In the genomic region with DNA sequence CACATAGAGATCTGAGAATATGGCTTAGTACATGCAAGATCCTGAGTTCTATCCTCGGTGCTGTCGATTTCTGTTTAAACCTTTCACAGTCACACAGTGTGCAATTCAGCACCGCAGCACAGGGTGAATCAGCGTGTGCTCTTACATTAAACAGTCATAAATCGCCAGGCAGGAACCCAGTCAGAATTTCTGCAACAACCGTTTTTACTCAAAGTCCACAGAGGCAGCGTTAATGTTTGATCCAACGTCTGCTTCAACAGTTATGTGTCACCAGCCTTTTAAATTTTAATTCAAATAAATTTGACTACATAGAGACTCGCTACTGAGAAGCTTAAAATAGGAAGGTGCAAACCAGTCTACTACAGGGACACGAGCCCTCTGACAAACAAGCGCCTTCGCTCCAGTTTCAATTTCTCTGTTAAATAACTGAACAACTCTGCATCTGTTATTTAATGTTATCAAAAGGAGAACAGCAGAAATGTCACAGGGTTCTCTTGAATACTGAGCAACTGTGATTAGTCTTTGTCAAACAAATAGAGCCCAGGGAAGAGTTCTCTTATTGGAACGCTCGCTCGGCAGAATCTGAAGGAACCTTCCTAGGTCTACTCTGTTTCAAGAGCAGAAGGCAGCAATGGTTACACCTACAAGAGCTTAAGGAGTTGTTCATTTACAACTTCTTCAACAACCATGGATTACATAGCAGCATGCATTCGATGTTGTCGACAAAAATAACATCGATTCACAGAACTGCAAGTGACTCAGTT, we compare ENCODE assay signal across 10 mouse cellular contexts.
DNase-seq lines count a peak whose midpoint lies in the region; ATAC-seq and TF ChIP-seq lines count a peak whose summit lies in the region.
"Had no signal": no experiment of that assay in that cellular context is flagged by ENCODE, and none has a peak within 500 bp of the region (broad histone marks: within the 10 kb centered on the region; RNA-seq: fewer than 3 reads in every experiment).

No protein-coding gene starts in this region.

- 0 out of 2 replicates have a peak overlapping the region, but pooled peaks have one; percentile 28 for H3K4me3 ChIP-seq in kidney, adult 2 months (ENCODE audit: insufficient read depth, low read depth, low read length)
- H3K4me3 ChIP-seq in macrophage (ENCODE audit: inconsistent target): peak overlapping the region; percentile 35

- WGBS in kidney, adult 2 months: 29% methylated on average over 18 of the region's 18 CpGs
- WGBS in macrophage (ENCODE audit: missing documents): 10% methylated on average over 18 of the region's 18 CpGs

- H3K36me3 ChIP-seq in kidney, adult 2 months (ENCODE audit: control insufficient read depth, insufficient read depth, low read length): no peaks in the 10 kb centered on the region
- H3K36me3 ChIP-seq in macrophage (ENCODE audit: inconsistent target): no peaks in the 10 kb centered on the region

- peak; percentile 49 for DNase-seq in adrenal gland, adult 2 months
- DNase-seq in adrenal gland, postnatal 4 days (ENCODE audit: low spot score in 2 of 2): no peak
- DNase-seq in kidney, adult 2 months: peak; percentile 90
- no peak for DNase-seq in cerebellum, adult 11 months
- DNase-seq in Muller cell, postnatal 12 days (ENCODE audit: inconsistent ontology term): no peak
- DNase-seq in cerebellum, postnatal 10 days: no peak
- DNase-seq: cerebellum, postnatal 14 days; lung, embryonic 14.5 days had no signal

- no peaks in the 10 kb centered on the region for H3K27me3 ChIP-seq in kidney, adult 2 months (replicated peaks; ENCODE audit: control insufficient read depth, insufficient read depth, low read length)

- H3K79me2 ChIP-seq in macrophage (ENCODE audit: inconsistent target): no peaks in the 10 kb centered on the region

- TF ChIP-seq POLR2A in kidney, adult 2 months (IDR thresholded peaks at IDR 0.05; ENCODE audit: low read depth, low read length): no peak

- peak; percentile 61 for ATAC-seq in activated CD4-positive, CD25-positive, alpha-beta regulatory T cell, adult 4 months

- peak overlapping the region; percentile 91 for H3K27ac ChIP-seq in kidney, adult 2 months (ENCODE audit: insufficient read depth, low read depth, low read length)
- H3K27ac ChIP-seq in macrophage: peak overlapping the region; percentile 29; the same call in 1 of the 2 replicates

- peaks cover 36% of the 10 kb centered on the region for H3K4me1 ChIP-seq in kidney, adult 2 months (ENCODE audit: control insufficient read depth, insufficient read depth, low read length)

- no peak for TF ChIP-seq CTCF in kidney, adult 2 months (conservative IDR thresholded peaks at IDR 0.05; ENCODE audit: insufficient read depth, insufficient read length, low read depth, low read length)

Comparison
In these comparisons a context has a peak if more than half of its experiments do, and no peak if none do; other contexts are left out.
1. DNase-seq: peak in adrenal gland, adult 2 months (single experiment) and kidney, adult 2 months (single experiment); none in adrenal gland, postnatal 4 days (0 of 2), cerebellum, adult 11 months (single experiment), Muller cell, postnatal 12 days (single experiment) and cerebellum, postnatal 10 days (0 of 2).